Mouse (Mus musculus): ENCODE measurements around the gene Tspan9. TPM values are rescaled to one million over a fixed set of nuclear protein-coding genes. Genes with fewer than 3 reads are reported as not detected.

Gene Tspan9
- polyA plus RNA-seq, 1 experiment from 2014 or later, result 34.5 TPM

DNA sequence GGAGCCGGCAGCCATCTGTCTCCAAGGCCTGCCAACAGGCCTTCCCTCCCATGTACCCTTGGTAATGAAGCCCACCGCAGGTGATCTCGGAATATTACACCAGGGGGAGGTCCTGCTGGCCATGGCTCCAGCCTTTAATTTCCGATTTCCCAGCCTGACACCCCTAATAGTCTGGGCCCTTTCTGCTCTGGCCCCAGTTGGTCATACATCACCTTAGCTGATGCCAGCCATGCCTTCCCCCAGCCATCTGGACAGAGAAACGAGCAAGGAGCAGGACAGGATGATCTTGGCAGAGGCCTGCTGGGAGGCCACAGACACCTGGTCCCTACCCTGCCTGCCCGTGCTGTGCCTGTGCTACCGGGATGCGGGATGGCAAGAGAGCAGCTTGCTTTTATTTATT is 62.1 kb downstream of the Tspan9 start:
- H3K27ac ChIP-seq, result no peak overlapping the region
- H3K27me3 ChIP-seq, result no peaks in the 10 kb centered on the region

DNA sequence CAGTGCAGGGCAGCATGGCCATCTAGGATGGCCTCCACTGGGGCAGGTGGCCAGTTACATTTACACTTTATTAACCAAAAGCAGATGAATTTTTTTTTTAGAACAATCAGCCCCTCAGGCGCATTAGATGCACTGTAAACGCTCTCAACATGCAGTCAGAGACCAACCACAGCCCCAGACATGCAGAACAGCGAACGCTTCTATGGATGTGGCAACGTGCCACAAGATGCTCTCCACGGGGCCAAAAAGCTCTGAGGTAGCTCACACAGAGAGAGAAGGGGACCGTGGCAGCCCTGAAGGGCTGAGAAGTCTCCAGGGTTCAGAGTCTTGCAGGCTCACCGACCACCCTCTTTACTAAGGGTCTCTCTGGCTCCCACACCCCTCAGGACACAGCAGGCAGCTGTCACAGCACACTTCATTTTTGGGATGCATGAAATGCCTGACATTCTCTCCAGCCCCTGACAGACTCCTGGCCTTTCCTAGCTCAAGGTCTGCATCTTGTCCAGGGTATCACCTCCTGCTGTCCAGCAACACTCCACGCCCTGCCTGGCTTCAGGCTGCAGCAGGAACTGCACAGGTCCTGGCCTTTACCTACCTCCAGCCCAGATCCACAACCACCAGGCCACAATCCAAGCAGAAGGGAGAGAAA is 63.7 kb downstream of the Tspan9 start:
- H3K27me3 ChIP-seq, result no peaks in the 10 kb centered on the region
- no peak overlapping the region for H3K4me2 ChIP-seq
- no peaks in the 10 kb centered on the region for H3K9me3 ChIP-seq
- H3K36me3 ChIP-seq (replicated peaks), result no peaks in the 10 kb centered on the region
- H3K4me1 ChIP-seq, result peaks cover 5% of the 10 kb centered on the region; the same call in 1 of the 2 replicates
- H3K27ac ChIP-seq, result no peak overlapping the region
- no peak overlapping the region for H3K4me3 ChIP-seq (replicated peaks)
- H3K9ac ChIP-seq, result no peak overlapping the region
- 82% methylated on average over 9 of the region's 9 CpGs for WGBS
- ATAC-seq (ENCODE audit: low FRiP score), result no peak

More for the DNA sequence above, 62.1 kb downstream of the Tspan9 start:
- Histone ChIP-seq H3K4me2 (no peak overlapping the region), H3K36me3 (replicated peaks) (no peaks in the 10 kb centered on the region), H3K9ac (no peak overlapping the region), H3K4me1 (peaks cover 6% of the 10 kb centered on the region), H3K9me3 (no peaks in the 10 kb centered on the region), H3K4me3 (replicated peaks) (no peak overlapping the region)
- 91% methylated on average over 8 of the region's 8 CpGs for WGBS
- ATAC-seq (ENCODE audit: low FRiP score), result no peak

DNA sequence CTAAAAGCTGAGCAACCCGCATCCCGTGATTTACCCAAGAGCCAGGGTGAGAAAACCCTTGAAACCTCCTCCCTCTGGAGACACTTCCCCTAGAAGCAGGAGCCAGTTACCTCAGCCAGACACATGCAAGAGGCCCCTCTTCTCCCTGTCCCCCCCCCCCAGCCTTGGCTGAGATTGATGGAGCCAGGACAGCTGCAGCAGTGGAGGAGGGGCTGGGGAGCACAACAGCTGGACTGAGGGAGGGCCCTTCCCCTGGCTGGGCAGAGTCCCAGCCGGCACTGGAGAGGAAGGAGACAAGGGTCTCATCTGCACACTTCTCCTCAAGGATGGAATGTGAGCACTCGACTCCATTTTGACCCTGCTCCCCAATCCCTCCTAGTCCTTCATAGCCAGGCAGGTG is 64.9 kb downstream of the Tspan9 start:
- H3K4me2 ChIP-seq, result no peak overlapping the region
- no peak overlapping the region for H3K27ac ChIP-seq
- H3K36me3 ChIP-seq (replicated peaks), result no peaks in the 10 kb centered on the region
- WGBS, result 68% methylated on average over 3 of the region's 4 CpGs
- no peaks in the 10 kb centered on the region for H3K9me3 ChIP-seq
- H3K9ac ChIP-seq, result no peak overlapping the region
- ATAC-seq (ENCODE audit: low FRiP score), result no peak
- peaks cover 11% of the 10 kb centered on the region; the same call in 1 of the 2 replicates for H3K4me1 ChIP-seq
- H3K27me3 ChIP-seq, result no peaks in the 10 kb centered on the region
- no peak overlapping the region for H3K4me3 ChIP-seq (replicated peaks)

DNA sequence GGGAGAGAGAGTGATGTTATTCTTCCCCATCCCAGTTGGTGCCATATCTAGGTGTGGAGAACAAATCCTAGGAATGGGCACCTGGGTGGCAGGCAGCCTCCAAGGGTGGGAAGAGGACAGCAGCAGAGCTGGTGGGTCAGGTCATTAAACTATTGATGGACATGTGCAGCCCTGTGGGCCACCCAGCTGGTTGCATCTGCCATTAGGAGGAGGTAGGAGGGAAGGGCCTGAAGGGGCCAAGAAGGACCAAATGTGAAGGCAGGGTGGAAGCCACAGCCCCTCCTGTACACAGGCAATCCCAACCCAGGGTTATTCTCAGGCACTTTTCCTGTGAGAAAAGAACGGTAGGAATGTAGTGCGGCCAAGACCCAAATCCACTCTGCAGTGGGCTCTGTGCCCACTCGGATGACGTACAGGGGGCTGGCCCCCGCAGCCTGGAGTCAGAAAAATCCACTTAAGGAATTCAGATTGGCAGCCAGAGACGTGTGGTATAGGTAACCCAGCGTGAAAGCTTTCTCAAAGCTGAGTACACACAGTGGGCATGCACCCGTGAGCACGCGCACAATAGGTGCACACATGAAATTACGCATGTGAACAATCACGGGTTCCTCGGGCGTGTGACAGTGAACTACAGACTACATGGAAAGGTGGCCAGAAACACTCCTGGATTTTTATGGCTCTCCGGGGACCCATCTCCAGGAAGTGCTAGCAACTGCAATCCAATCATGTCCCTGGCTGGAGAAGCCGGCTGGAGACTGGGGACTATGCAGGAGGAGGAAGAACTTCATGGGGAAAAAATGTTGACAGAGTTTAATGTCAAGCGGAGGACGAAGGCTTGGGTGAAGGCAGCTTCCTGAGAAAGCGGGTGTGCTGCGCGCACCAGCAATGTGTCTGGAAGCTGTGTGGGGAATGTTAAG is 67.0 kb downstream of the Tspan9 start:
- ATAC-seq (ENCODE audit: low FRiP score), result no peak
- H3K4me1 ChIP-seq, result peaks cover 12% of the 10 kb centered on the region; the same call in 1 of the 2 replicates
- H3K4me3 ChIP-seq (replicated peaks), result no peak overlapping the region
- no peak overlapping the region for H3K4me2 ChIP-seq
- no peaks in the 10 kb centered on the region for H3K36me3 ChIP-seq (replicated peaks)
- no peak overlapping the region for H3K27ac ChIP-seq
- no peaks in the 10 kb centered on the region for H3K9me3 ChIP-seq
- H3K9ac ChIP-seq, result no peak overlapping the region
- 91% methylated on average over 21 of the region's 21 CpGs for WGBS
- H3K27me3 ChIP-seq, result no peaks in the 10 kb centered on the region

DNA sequence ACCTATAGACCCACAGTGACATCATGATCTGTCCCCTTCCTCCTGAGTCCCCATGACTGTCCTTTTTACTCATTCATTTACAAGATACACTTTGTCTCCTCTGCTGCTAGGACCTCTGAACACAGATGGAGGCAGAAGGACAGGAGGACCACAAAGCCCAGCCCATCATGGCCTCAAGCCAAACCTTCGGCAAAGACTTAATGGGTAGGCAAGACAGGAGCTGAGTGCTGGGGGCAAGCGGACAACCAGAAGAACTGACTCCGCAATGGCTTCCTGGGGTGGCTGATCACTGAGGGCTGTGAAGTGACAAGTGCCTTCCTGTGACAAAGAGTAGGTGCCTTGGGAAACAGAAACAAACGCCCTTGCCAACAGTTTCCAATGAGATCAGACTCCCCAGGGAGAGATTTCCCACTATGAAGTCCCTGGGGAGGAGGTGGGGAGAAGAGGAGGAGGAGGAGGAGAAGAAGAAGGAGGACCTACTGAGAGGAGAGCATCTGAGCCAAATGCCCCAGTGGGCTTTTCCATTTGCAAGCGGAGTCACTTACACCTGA is 67.9 kb downstream of the Tspan9 start:
- peaks cover 19% of the 10 kb centered on the region for H3K4me1 ChIP-seq
- no peak overlapping the region for H3K4me3 ChIP-seq (replicated peaks)
- H3K4me2 ChIP-seq, result no peak overlapping the region
- no peaks in the 10 kb centered on the region for H3K9me3 ChIP-seq
- WGBS, result 83% methylated on average over 5 of the region's 5 CpGs
- H3K27ac ChIP-seq, result no peak overlapping the region
- H3K9ac ChIP-seq, result no peak overlapping the region
- no peaks in the 10 kb centered on the region for H3K36me3 ChIP-seq (replicated peaks)
- ATAC-seq (ENCODE audit: low FRiP score), result no peak
- no peaks in the 10 kb centered on the region for H3K27me3 ChIP-seq

DNA sequence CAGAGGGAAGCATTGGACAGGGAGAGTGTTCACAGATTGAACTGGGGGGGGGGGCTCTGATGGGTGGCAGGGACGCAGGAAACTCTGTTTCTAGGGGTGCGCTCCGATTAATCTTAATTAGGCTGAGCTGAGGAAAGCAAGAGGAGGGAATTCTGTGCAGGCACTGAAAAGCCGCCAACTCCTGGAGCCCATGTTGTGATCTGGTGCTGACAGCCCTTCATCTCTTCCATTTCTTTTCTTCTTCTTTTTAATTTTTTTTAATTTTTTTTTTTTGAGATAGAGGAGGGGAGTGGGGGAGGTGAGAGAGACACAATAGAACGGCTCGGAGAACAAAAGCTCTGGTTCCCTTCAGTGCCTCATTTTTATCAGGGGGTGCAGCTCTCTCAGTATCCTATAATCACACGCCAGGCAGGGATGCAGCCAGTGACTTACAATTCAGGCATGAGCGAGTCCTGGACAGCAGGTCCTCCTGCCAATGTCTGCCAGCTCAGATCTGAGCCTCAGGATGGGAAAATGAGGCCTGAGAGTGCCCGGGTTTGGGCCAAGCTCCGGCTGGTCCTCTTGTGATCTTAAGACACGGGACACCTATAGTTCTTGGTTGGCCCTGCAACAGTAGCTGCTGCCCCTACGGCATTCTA is 72.4 kb downstream of the Tspan9 start:
- H3K27ac ChIP-seq, result peak overlapping the region; percentile 37; the same call in 1 of the 2 replicates
- no peak for ATAC-seq (ENCODE audit: low FRiP score)

DNA sequence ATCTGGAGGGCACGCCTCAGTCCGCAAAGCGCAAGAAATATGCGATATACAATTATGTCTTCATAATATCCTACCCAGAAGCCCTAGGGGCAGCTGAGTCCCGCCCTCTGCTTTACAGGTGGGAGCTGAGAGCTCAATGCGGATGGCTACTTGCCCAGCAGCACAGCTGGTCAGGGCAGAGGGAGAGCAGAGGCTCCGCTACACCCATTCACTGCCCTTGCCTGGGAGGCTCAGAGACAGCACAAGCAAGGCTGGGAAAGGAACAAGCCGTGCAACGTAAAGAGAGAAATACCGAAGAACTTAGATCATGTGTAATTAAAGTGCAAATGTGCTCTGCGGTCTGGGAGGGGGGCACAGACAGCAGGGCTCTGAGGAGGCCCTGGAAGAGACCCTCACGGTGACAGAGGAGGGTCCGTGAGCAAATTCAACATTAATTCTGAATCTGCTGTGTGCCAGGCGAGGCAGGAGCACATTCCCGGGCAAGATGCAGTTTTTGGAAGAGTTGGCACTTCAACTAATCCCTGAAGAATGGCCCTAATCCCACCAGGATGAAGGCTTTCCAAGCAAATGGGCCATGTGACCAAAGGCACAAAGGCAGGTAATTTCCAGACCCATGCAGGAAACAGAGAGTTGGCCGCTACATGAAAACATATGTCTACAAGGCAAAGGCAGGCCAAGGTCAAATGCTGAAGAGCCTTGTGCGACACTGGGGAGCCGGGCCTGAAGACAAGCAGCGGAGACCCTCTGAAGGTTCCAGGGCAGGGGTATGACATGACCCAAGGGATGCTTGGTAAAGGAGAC is 73.1 kb downstream of the Tspan9 start:
- H3K4me1 ChIP-seq, result peaks cover 37% of the 10 kb centered on the region
- ATAC-seq (ENCODE audit: low FRiP score), result peak; percentile 39
- no peaks in the 10 kb centered on the region for H3K36me3 ChIP-seq (replicated peaks)
- WGBS, result 62% methylated on average over 19 of the region's 19 CpGs
- no peaks in the 10 kb centered on the region for H3K9me3 ChIP-seq
- no peak overlapping the region; the same call in 1 of the 2 replicates for H3K9ac ChIP-seq
- peak overlapping the region; percentile 37; the same call in 1 of the 2 replicates for H3K27ac ChIP-seq
- no peak overlapping the region for H3K4me2 ChIP-seq
- H3K4me3 ChIP-seq (replicated peaks), result no peak overlapping the region
- H3K27me3 ChIP-seq, result no peaks in the 10 kb centered on the region

More for the DNA sequence above, 72.4 kb downstream of the Tspan9 start:
- Histone ChIP-seq H3K36me3 (replicated peaks) (no peaks in the 10 kb centered on the region), H3K9ac (no peak overlapping the region), H3K4me1 (peaks cover 31% of the 10 kb centered on the region), H3K4me3 (replicated peaks) (no peak overlapping the region), H3K4me2 (no peak overlapping the region), H3K9me3 (no peaks in the 10 kb centered on the region), H3K27me3 (no peaks in the 10 kb centered on the region)
- WGBS, result 50% methylated on average over 12 of the region's 12 CpGs

DNA sequence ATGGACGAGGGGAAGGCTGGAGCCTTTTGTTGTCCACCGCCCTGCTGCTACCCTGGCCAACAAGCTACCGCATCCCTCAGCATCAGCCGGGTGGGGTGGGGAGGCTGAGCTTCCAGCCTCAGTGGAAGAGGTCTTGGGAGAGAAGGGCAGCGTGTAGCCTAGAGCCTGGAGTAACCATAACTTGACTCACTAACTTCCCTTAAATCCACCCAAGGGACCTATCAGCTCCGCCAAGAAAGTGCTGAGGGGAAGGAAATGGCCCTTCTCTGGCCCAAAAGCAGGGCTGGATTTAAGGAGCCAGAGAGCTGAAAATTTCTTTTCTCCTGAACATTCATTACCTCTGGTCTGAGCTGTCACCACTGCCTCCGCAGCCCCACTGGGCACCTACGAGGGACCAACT is 75.2 kb downstream of the Tspan9 start:
- peaks cover 30% of the 10 kb centered on the region for H3K4me1 ChIP-seq
- H3K27me3 ChIP-seq, result no peaks in the 10 kb centered on the region
- no peak overlapping the region for H3K9ac ChIP-seq
- ATAC-seq (ENCODE audit: low FRiP score), result no peak
- H3K36me3 ChIP-seq (replicated peaks), result no peaks in the 10 kb centered on the region
- no peaks in the 10 kb centered on the region for H3K9me3 ChIP-seq
- no peak overlapping the region for H3K4me3 ChIP-seq (replicated peaks)
- H3K4me2 ChIP-seq, result no peak overlapping the region
- WGBS, result 92% methylated on average over 8 of the region's 8 CpGs
- no peak overlapping the region for H3K27ac ChIP-seq

DNA sequence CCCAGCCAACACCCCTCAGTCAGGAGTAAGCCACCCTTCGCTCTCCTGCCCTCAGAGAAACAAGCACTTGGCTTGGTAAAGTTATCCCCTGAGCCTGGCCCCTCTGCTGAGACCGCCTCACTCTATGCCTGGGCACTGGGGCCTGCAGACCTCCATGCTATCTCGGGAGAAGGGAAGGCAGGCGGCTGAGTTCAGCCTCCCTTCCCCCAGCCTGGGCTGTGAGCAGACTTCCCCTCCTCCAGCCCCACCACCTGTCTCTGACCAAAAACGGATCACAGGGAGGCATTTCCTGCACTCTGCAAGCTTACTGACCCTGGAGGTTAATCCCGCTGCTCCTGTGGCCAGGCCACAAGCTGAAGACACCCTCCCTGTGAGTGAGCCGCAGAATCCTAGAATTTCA is 77.4 kb downstream of the Tspan9 start:
- Histone ChIP-seq H3K4me3 (replicated peaks) (no peak overlapping the region), H3K4me2 (no peak overlapping the region), H3K4me1 (peaks cover 25% of the 10 kb centered on the region), H3K27ac (peak overlapping the region; percentile 2; the same call in 1 of the 2 replicates), H3K9me3 (no peaks in the 10 kb centered on the region), H3K9ac (no peak overlapping the region), H3K27me3 (no peaks in the 10 kb centered on the region), H3K36me3 (replicated peaks) (no peaks in the 10 kb centered on the region)
- WGBS, result 26% methylated on average over 7 of the region's 7 CpGs
- ATAC-seq (ENCODE audit: low FRiP score), result no peak

DNA sequence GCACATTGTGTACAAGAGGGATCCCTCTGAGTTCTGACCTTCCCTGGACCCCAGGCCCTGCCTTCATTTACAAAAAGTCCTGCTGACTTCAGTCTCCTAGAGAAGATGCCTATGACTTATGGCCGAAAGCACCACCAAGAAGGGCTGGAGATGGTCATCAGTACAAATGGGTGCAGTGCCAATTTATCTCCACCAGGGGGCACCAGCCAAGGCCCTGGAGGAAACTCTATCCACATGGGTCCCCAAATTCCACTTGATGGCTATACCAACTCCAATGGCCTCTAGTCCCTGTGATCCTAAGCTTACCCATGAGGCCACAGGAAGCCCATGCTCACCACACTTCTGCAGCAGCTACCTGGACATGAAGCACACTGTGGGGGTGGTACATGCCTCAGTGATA is 79.9 kb downstream of the Tspan9 start:
- Histone ChIP-seq H3K4me2 (no peak overlapping the region), H3K4me3 (replicated peaks) (no peak overlapping the region), H3K4me1 (peaks cover 18% of the 10 kb centered on the region), H3K9me3 (no peaks in the 10 kb centered on the region), H3K9ac (no peak overlapping the region), H3K27me3 (no peaks in the 10 kb centered on the region), H3K27ac (no peak overlapping the region), H3K36me3 (replicated peaks) (no peaks in the 10 kb centered on the region)
- ATAC-seq (ENCODE audit: low FRiP score), result no peak
- WGBS, result 91% methylated on average over 1 of the region's 1 CpGs

DNA sequence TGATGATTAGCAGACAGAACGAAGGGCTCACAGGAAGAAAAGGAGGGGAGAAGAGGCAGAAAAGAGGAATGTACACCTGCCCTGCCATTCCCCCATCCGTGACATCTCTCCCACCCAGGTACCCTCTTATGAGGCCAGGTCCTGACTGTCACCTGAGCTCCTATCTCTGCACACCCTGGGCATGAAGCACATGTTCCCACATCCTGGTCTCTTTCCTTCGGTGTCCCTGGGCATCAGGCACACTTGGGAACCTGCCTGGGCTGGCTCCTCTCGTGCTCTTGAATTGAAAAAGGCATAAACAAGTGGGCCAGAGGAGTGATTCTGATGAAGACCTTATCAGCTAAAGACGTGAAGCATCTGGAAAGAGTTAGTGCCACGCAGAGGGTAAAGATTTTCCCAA is 80.6 kb downstream of the Tspan9 start:
- 89% methylated on average over 6 of the region's 6 CpGs for WGBS
- Histone ChIP-seq H3K9me3 (no peaks in the 10 kb centered on the region), H3K4me1 (peaks cover 21% of the 10 kb centered on the region), H3K27ac (no peak overlapping the region), H3K27me3 (no peaks in the 10 kb centered on the region), H3K9ac (no peak overlapping the region), H3K4me3 (replicated peaks) (no peak overlapping the region), H3K36me3 (replicated peaks) (no peaks in the 10 kb centered on the region), H3K4me2 (no peak overlapping the region)
- no peak for ATAC-seq (ENCODE audit: low FRiP score)

Data from forebrain, embryonic 12.5 days (tissue).